Mouse (Mus musculus) frontal cortex, adult (tissue): ENCODE results near the gene Tmigd1.
A peak's percentile ranks its signal among the peaks of the same experiment; 100 is the strongest.

Source experiments
- ATAC-seq: cut with Nextera tagmentation; 2 replicates; pipeline ENCODE4 v1.9.2; 2017; ENCODE audit warnings: mild to moderate bottlenecking, moderate library complexity, mixed read lengths; ENCODE audit not compliant: low TSS enrichment

The Tmigd1 gene

DNA sequence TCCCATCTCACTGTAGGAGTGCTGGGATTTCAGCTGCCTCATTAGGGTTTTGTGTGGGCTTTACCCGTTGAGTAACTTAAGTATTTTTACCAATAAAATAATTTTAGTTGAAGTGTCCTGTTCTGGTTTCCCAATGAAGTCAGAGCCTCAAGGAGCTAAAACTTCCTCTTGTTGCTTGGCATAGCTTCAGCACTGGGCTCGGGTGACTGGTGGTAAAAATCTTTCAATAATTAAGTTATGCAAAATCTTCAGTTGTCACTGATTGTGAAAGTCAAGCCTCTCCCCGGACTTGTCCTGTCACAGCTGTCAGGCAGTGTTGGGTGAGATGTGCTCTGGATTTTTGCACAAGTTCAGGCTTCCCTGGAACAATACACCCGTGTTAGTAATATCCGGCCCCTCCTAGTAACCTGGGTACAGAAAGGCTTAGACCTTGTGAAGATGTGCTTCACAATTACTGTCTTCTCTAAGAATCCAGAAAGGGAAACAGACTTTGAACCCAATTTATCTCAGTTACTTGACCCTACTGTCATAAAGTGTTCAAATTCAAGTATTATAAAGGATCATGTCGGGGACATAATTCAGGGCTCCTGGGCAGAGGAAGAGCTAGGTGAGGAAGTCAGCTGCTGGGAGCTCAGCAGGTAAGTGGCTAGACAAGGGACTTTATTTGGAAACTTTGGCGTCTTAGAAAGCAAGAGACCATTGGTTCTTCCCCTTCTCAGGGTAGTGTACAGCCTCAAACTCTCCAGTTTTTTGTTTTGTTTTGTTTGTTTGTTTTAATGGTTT is at the start of gene Tmigd1:
TSS of gene Tmigd1 (plus strand) at position 581 of the 783 bp plus-strand sequence.
- ATAC-seq = no peak

DNA sequence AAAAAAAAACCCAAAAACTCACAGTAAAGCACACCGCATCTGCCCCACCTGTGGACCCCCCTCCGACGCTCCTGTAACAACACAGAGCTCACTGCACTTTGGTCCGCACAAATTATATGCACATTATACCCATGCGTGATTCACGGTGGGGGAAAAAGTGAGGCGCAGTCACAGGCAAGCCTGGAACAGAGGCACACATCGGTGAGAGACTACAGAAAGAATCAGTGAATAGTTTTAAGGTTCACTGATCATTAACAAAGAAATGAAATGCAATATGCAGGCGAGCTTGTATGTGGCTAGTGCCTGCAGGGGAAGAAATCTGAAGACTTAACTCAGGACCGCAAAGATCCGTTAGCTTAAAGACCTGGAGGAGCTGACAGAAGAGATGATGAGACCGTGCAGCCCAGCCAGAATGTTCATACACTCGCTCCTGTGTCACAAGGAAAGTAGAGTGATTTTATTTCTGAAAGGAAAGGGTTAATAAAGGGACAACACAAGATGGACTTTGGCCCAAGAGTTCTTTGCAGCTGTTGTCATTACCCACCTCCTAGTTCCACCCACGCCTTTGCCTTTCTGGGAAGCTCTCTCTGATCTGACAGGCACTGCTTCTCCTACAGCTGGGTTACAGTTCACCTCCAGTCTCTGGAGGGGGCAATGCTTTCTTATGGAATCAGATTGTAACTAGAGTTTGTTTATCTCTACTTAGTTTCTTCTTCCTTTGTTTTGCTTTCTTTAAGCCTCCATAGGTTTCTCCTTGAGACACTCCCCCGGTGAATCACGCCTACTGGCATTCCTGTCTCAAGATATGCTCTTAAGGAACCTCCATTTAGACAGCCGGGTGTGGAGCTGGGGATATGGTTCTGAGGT is 47.3 kb upstream of the Tmigd1 start:
- no peak for ATAC-seq

GRCm38 (mm10) chr11:76856601-76857000 is 45.4 kb upstream of the Tmigd1 start:
- no peak for ATAC-seq

GRCm38 (mm10) chr11:76857111-76857510 is 44.8 kb upstream of the Tmigd1 start:
- peak; percentile 23; the same call in 1 of the 2 replicates for ATAC-seq

DNA sequence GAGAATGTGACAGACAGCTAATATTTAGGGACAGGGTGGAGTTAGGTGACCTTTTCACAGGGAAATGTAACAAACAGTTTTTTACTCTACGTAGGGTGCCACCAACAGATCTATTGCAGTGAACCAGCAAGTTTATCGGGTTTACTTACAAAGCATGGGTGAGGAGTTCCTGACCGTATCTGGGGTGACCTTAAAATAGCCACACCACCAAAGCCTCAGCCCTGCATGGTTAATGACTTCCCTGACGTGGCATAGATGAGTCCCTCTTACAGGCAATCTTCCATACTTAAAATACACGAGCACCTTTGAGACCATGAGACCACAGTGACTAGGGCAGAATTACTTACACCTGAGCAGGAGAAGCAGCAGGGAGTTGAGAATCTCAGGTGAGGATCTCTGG is 43.2 kb upstream of the Tmigd1 start:
- no peak for ATAC-seq

DNA sequence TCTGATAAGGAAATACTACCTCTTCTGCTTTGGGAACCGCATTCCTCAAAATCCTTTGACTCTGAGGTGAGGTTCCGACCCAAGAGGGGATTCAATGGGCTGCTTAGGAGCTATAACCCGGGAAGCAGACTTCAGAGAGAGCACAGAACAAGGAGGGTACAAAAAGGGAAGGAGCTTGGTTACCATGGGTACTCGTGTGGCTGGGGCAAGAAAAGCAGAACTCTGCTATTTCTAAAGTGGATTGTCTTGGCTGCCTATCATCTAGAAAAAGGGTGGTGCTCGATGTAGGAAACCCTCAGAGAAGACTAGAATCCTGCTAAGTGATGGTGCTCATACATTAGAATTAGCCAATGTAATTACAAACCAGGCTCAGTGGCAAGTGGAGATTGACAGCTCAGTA is 42.7 kb upstream of the Tmigd1 start:
- ATAC-seq = no peak

- ATAC-seq = no peak
Observed at GRCm38 (mm10) chr11:76861185-76861584, 40.8 kb upstream of the Tmigd1 start.

DNA sequence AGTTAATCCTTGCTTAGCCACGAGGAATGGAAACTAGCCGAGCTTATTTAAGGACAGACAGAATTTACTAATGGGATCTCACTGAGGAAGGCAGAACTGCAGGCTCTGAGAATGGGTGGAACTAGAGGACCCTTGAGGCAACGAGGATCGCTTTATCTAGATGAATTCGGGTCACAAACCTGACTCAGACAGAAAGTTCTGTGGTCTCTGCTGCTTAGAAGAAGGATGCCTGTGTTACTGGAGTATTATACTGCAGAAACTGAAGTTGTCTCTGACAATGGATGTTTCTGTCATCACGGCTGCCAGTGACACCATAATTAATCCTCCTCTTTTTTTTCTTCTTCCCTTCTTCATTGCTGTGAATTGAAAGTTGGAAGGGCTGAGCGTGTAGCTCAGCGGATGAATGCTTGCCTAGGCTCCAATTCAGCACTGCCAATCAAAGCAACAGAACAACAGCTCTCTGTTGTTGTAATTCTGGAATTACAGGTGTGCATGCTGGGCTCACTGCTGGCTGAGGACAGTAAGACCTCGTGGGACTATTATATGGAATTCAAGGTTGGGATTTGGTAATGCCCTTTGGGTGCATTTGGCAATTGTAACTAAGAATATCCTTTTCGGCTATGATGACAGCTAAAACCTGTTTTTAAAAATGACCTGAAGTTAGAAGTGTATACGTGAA is 29.3 kb upstream of the Tmigd1 start:
- ATAC-seq = no peak

DNA sequence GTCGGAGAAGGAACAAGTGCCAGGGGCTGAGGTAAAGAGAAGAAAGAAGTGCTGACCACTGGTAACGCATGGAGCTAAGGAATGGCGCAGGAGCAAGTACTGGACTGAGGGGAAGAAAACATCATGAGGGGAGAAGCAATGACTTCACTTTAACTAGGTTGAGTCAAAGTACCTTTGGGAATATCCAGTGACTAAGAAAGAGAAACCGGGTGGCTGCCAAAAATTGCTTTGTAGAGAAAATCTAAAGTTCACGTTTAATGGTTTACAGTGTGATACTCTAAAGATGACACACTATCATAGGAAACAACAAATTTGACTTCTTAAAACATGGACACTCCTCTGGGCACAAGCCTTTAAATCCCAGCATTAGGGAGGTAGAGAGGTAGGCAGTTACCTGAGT is 28.1 kb upstream of the Tmigd1 start:
- no peak for ATAC-seq

DNA sequence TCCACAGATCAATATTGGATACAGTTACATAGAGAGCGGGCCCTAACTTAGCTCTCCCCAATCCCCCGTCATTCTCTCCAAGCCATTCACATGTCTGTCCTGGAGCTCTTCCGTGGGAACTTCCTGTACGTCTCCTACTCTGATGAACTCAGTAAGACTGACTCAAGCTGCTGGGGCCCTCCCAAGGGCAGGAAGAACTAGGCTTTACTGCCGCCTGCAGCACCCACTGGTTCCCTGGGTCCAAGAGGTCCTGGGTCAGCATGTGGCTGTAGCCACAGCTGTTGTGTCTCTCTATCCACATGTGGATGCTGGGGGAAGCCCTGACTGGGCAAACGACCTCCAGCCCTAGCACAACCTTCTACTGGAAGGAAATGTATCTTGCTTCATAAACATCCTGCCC is 27.2 kb upstream of the Tmigd1 start:
- ATAC-seq = no peak

DNA sequence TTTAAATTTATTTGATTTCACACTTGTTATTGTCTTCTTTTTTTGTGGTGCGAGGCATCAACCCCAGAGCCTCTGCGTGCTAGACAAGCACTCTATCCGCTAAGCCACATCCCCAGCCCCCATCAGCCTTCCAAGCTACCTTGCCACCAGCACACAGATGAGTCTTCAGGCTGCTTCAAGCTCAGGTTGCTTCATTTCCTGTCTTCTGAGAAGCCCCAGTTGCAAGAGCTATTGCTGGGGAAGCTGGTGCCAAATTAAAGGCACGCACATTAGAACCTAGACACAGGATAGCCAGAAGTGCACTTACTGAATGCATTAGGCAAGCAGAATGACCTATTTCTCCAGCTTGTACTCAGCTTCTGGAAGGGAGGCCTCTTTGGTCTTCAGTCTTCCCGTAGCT is 22.1 kb upstream of the Tmigd1 start:
- no peak for ATAC-seq

- ATAC-seq = no peak
Observed at GRCm38 (mm10) chr11:76884451-76884850, 17.5 kb upstream of the Tmigd1 start.

DNA sequence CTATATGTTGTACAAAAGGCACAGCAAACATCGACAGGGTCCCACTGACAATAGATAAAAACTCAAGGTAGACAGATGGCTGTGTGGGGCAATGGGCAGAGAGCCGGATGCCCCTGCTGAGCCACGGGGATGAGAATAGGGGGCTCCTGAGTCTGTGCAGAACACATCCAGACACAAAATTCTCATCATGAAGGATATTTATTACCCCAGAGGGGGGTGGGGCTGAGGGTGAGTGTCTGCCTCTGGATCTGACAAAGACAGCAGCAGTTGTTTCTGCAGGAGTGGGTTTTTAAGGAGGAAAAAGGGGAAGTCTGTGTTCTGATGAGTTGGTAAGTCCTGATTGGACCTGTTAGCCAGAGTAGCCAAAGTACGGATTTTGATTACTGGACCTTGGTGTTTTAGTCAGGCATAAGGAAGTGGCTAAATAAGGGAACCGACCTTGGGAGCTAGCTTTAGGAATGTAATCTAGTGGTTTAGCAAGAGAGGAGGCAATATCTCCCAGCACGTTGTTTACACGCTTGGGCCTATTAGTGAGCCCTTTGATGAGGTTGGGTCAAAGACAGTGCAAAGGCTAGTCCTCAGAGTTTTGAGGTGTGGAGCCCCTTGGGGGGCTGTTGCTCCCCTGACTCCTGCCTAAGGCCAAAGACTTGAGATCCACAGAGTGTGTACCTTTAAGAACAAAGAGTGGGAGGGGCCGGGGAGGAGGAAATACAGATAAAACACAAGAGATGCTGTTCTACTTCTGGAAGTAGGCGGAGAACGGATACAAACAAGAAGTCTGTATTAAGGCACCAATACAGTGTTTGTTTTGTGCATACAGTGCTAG is 12.4 kb upstream of the Tmigd1 start:
- no peak for ATAC-seq

- no peak for ATAC-seq
Observed at GRCm38 (mm10) chr11:76891171-76891570, 10.8 kb upstream of the Tmigd1 start.

GRCm38 (mm10) chr11:76891738-76892349 is 10.1 kb upstream of the Tmigd1 start:
- no peak for ATAC-seq

GRCm38 (mm10) chr11:76892972-76893371 is 9.0 kb upstream of the Tmigd1 start:
- no peak for ATAC-seq

DNA sequence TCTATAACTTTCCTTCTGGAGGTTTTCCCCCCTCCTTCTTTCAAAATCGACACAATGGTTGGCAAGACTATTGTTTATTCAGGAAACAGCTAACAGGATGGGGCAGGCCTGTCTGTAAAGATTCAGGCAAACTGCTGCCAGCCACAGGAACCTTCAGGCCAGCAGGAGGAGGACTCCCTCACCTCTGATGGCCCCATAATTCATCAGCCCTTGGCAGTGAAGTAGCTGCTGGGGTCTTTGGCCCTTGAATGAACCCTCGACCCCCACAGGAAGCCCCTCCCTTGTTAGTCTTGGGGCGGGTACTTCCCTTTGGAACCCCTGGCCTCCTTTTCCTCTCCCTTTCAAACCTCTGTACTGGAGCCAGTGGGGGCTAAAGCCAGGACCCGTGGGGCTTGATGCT is 8.4 kb upstream of the Tmigd1 start:
- ATAC-seq = no peak

DNA sequence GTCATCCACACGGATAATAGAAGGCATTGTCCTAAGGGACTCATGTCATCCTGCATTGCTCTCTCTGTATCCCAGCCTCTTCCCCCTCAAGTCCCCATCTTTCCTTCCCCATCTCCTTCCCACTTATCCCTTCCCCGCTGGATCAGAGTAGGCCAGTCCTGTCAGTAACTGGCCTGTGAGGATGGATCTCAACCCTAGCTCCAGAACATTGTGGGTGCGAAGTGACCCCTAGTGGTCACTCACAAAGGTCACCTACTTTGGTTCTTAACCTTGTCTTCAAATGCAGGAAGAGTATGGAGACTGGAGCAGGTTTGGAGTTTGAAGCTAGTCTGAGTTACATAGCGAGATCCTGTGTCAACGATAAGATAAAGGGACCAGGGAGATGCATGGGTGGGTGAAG is 7.7 kb upstream of the Tmigd1 start:
- peak; percentile 57; the same call in 1 of the 2 replicates for ATAC-seq

- ATAC-seq = no peak
Observed at GRCm38 (mm10) chr11:76896360-76896759, 5.6 kb upstream of the Tmigd1 start.

- ATAC-seq = no peak
Observed at GRCm38 (mm10) chr11:76897126-76897525, 4.8 kb upstream of the Tmigd1 start.

DNA sequence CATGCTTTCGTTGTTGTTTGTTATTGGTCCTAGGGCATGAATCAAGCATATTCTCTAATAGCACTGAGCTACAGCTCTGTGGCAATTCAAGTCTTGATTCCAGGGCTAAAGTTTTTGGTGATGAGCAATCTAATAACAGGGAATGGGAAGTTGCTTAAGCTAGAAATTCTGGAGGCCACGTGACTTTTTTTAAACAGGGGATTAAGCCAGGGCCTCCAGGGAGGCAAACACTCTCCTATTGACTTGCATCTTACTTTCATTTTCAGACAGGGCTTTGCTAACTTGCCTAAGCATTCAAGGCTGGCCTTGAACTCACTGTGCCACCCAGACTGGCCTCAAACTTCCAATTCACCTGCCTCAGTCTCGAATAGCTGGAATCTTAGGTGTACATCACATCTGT is 4.1 kb upstream of the Tmigd1 start:
- ATAC-seq = no peak
